Mouse (Mus musculus): ENCODE data around the gene Htr6.

DNA sequence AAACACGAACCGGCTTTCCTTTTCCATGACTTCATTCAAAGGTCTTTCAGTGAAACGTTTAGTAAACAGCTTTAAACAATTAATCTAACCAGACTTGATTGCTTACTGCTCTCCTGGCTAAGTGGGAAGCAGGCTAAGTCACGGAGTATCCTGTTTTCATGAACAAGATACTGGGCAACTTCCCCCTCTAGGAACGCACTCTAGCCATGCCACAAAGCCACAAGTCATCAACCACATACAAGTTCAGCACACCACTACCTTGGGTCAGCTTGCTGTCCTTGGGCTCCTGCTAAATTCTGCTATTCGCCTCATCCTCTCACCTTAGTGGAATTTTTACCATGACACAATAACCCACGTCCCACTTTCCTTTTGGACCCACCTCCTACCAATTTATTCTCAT, 45.6 kb upstream of the Htr6 start:
- TF ChIP-seq CTCF (IDR thresholded peaks at IDR 0.05; ENCODE audit: borderline replicate concordance, extremely low read depth, insufficient read depth, insufficient read length) (no peak), POLR2A (IDR thresholded peaks at IDR 0.05; ENCODE audit: borderline replicate concordance, extremely low read depth, insufficient read depth, insufficient read length, poor library complexity, severe bottlenecking) (no peak)
